Mouse (Mus musculus) ES-Bruce4 (cell line): Measurements from ENCODE around the gene Bola2. TPM values are rescaled to one million over a fixed set of nuclear protein-coding genes. Genes with fewer than 3 reads are reported as not detected.
A peak's percentile ranks its signal among the peaks of the same experiment; 100 is the strongest.

Source experiments
- H3K27ac ChIP-seq: 2 replicates; pipeline ENCODE4 v1.5.1; 2012; ENCODE audit warnings: low read length, inconsistent platforms; ENCODE audit not compliant: insufficient read depth
- H3K27me3 ChIP-seq: 2 replicates; pipeline ENCODE4 v1.6.1; 2012; ENCODE audit warnings: mild to moderate bottlenecking, low read length, inconsistent platforms; ENCODE audit not compliant: control insufficient read depth, poor library complexity, insufficient read depth, severe bottlenecking
- H3K36me3 ChIP-seq: 2 replicates; pipeline ENCODE4 v1.6.1; 2012; ENCODE audit warnings: inconsistent platforms, mild to moderate bottlenecking, low read length, moderate library complexity; ENCODE audit not compliant: control insufficient read depth, poor library complexity, insufficient read depth, severe bottlenecking
- H3K4me1 ChIP-seq: one replicate; pipeline ENCODE4 v1.8.1; 2011; ENCODE audit warnings: low read length; ENCODE audit not compliant: control insufficient read depth, insufficient read depth
- H3K4me3 ChIP-seq: 2 replicates; pipeline ENCODE4 v1.5.1; 2011; ENCODE audit warnings: low read depth, mild to moderate bottlenecking, low read length
- H3K9ac ChIP-seq: 2 replicates; pipeline ENCODE4 v1.6.1; 2012; ENCODE audit warnings: low read depth, mild to moderate bottlenecking, inconsistent platforms; ENCODE audit not compliant: poor library complexity, severe bottlenecking
- H3K9me3 ChIP-seq: replicated peaks from 2 replicates; pipeline ENCODE4 v1.6.1; 2012; ENCODE audit warnings: mild to moderate bottlenecking, low read length, inconsistent platforms; ENCODE audit not compliant: control insufficient read depth, poor library complexity, insufficient read depth, severe bottlenecking
- CTCF ChIP-seq: IDR thresholded peaks from one replicate; pipeline ENCODE4 v1.8.1; 2011; ENCODE audit warnings: low read depth, low read length
- EP300 ChIP-seq: IDR thresholded peaks from 2 replicates; pipeline ENCODE4 v1.6.1; 2011; ENCODE audit warnings: low read depth, low read length; ENCODE audit not compliant: insufficient read depth
- POLR2A ChIP-seq: IDR thresholded peaks from one replicate; pipeline ENCODE4 v1.8.1; 2011; ENCODE audit warnings: low read length; ENCODE audit not compliant: insufficient read depth
- polyA plus RNA-seq: library from polyadenylated mRNA; stranded (reverse); fragments of >200 nt; gene quantifications from 2 replicates; pipeline ENCODE4 v1.2.4, GENCODE M21; 2011; ENCODE audit warnings: low read depth; ENCODE audit not compliant: missing spikeins, insufficient read depth, insufficient read length

Gene Bola2
- polyA plus RNA-seq, 1 experiment = 76.0 TPM

- TF ChIP-seq EP300 (no peak), POLR2A (no peak), CTCF (no peak)
- Histone ChIP-seq H3K4me1 (no peaks in the 10 kb centered on the region), H3K9ac (no peak overlapping the region), H3K27ac (no peak overlapping the region), H3K9me3 (no peaks in the 10 kb centered on the region), H3K36me3 (no peaks in the 10 kb centered on the region), H3K4me3 (no peak overlapping the region), H3K27me3 (no peaks in the 10 kb centered on the region)
Observed at GRCm38 (mm10) chr7:126701559-126702357, 6.6 kb downstream of the Bola2 start.

DNA sequence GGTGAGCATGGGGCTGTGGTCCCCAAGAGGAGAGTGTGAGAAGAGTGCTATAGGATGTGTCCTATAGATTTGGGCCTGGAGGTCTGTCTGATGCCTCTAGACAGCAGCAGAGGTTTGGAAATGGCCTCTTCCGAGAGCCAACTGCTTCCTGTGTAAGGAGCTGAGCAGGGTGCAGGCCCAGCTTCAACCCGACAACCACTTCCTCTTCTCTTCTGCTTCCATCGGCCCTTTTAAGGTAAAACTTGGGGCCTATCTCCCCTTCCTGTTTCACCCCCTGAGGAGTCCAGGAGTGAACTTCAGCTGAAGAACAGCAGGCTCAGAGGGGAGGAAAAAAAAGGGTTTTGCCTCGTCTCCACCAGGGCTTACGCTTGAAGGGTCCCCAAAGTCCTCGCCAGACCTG is 7.2 kb downstream of the Bola2 start:
- no peak overlapping the region for H3K27ac ChIP-seq
- H3K9me3 ChIP-seq = no peaks in the 10 kb centered on the region
- no peaks in the 10 kb centered on the region for H3K4me1 ChIP-seq
- no peak overlapping the region for H3K9ac ChIP-seq
- no peak overlapping the region for H3K4me3 ChIP-seq
- no peaks in the 10 kb centered on the region for H3K36me3 ChIP-seq
- H3K27me3 ChIP-seq = no peaks in the 10 kb centered on the region
- TF ChIP-seq CTCF = no peak
- no peak for TF ChIP-seq EP300
- TF ChIP-seq POLR2A = no peak

DNA sequence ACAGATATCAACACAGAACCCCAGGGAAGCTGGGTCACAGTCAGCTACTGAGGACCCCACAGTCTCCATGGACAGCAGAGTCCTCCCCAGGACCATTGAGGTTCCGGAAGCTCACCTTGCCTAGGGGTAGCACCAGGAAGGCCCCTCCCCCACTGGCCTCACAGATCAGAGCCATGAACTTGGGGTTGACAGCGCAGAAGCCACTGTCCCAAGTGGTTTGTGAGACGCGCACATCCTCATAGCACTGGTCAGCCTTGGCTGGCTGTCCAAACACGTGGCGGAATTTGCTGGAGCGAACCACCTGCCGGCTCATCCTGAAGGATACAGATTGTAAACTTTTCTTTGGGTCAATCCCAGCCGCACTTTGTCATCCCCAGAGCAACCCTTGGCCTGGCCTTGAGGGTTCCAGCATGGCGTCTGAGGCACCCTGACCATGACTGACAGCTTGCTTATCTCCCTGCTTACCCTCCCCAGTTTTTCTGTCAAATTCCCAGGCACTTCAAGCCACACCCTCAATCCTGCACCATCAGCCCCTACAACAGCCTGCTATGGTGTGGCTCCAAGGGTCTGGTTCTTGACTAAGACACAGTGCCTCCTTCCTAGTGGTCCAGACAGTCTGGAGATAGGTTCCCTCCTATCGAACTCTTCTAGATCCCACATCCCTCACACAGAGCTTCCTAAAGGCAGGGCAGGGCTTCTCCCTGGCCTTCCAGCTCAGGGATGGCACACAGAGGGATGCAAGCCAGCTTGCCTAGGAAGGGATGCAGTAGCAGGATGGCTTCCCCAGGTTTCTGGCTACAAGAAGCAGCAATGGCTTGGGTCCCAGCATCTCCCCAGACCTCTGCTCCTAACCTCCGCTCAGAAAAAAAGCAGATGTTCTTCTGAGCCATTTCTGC is 7.9 kb downstream of the Bola2 start:
- Histone ChIP-seq H3K27ac (no peak overlapping the region), H3K9ac (no peak overlapping the region), H3K9me3 (no peaks in the 10 kb centered on the region), H3K36me3 (no peaks in the 10 kb centered on the region), H3K4me1 (no peaks in the 10 kb centered on the region), H3K27me3 (no peaks in the 10 kb centered on the region), H3K4me3 (no peak overlapping the region)
- TF ChIP-seq POLR2A (no peak), CTCF (no peak), EP300 (no peak)

DNA sequence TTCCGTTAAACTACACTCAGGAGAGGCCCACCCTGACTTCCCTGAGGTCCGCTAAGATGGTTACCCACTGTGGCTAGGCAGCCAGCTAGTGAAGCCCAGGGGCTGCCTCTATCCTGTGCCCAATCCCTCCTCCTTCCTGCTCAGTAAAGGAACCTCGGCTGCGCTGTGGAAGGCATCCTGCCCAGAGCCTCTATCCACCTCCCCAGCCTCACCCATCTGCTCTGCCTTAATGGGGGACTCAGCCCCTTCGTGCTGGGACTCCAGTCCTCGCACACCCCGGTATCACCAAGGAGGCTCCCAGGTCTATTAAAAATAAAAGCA is 8.5 kb downstream of the Bola2 start:
- Histone ChIP-seq H3K4me3 (no peak overlapping the region; the same call in 1 of the 2 replicates), H3K36me3 (no peaks in the 10 kb centered on the region), H3K27me3 (no peaks in the 10 kb centered on the region), H3K27ac (no peak overlapping the region), H3K4me1 (no peaks in the 10 kb centered on the region), H3K9me3 (no peaks in the 10 kb centered on the region), H3K9ac (no peak overlapping the region)
- TF ChIP-seq POLR2A (no peak), CTCF (no peak), EP300 (no peak)

DNA sequence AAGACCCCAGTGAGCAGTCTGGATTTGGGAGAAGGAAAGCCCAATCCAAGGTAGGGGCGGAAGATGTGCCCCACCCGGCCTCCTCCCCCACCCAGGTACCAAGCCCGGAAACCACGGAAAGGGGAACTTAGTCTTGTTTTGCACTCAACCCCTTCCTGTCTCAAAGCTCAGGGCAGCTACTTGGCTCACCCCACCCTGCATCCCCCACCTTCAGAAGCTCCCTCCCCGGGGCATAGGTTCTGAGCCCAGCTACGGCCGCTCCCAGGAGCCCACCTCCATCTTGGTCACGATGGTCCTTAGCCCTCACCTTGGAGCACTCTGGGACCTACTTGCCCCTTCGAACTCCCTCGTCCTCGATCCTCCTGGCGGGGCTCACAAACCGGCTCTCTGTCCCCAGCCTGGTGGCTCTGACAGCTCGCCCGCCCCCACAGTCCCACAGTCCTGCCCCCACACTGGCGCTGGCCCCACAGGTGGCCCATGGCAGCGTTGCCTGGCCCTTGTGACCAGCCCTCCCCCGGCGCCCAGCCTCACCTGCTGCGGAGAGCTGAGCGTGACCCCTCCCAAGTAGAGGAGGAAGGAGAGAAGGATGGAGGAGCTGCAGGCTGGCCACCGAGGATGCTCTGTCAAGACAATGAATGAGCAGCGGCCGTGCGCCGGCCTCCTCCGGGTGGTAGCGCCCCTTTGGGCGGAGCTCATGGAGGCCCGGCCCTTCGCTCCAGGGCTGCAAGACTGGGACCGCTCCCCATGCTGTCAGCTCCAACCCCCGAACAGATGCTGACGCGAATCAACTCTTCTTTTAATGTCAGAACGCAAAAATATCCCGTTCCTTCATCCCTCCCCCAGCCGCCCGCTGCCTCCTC is 9.2 kb downstream of the Bola2 start:
- no peaks in the 10 kb centered on the region for H3K27me3 ChIP-seq
- no peak overlapping the region for H3K9ac ChIP-seq
- TF ChIP-seq POLR2A (no peak), EP300 (no peak), CTCF (no peak)
- H3K36me3 ChIP-seq = no peaks in the 10 kb centered on the region
- no peak overlapping the region for H3K27ac ChIP-seq
- no peaks in the 10 kb centered on the region for H3K4me1 ChIP-seq
- H3K4me3 ChIP-seq = peak overlapping the region; percentile 61
- no peaks in the 10 kb centered on the region for H3K9me3 ChIP-seq
